Mouse (Mus musculus): ENCODE results near the gene Camk1g. TPM values are rescaled to one million over a fixed set of nuclear protein-coding genes. Genes with fewer than 3 reads are reported as not detected.

The Camk1g gene
- polyA plus RNA-seq, 1 experiment from 2014 or later = 1.6 TPM

GRCm38 (mm10) chr1:193343853-193344252 is 26.2 kb downstream of the Camk1g start:
- DNase-seq (ENCODE audit: low spot score) (no peak), ATAC-seq (ENCODE audit: low FRiP score, low TSS enrichment) (no peak)
- Histone ChIP-seq H3K9me3 (ENCODE audit: control insufficient read depth, low read length) (no peaks in the 10 kb centered on the region), H3K4me3 (ENCODE audit: low read depth, low read length) (no peak overlapping the region), H3K9ac (ENCODE audit: low read length) (no peak overlapping the region), H3K36me3 (ENCODE audit: control insufficient read depth, insufficient read depth, low read length) (no peaks in the 10 kb centered on the region; the same call in 1 of the 2 replicates), H3K4me2 (replicated peaks; ENCODE audit: low read depth) (no peak overlapping the region), H3K27me3 (ENCODE audit: control insufficient read depth, insufficient read depth, low read length) (no peaks in the 10 kb centered on the region), H3K27ac (replicated peaks) (no peak overlapping the region), H3K4me1 (replicated peaks; ENCODE audit: control insufficient read depth, insufficient read depth) (no peaks in the 10 kb centered on the region)
- 73% methylated on average over 4 of the region's 4 CpGs for WGBS
- no peak for TF ChIP-seq EP300 (optimal IDR thresholded peaks at IDR 0.05)
- no peak for TF ChIP-seq CTCF (IDR thresholded peaks at IDR 0.05; ENCODE audit: low read depth)

GRCm38 (mm10) chr1:193342198-193342946 is 27.7 kb downstream of the Camk1g start:
- Histone ChIP-seq H3K9me3 (ENCODE audit: control insufficient read depth, low read length) (no peaks in the 10 kb centered on the region), H3K27me3 (ENCODE audit: control insufficient read depth, insufficient read depth, low read length) (no peaks in the 10 kb centered on the region), H3K4me1 (replicated peaks; ENCODE audit: control insufficient read depth, insufficient read depth) (no peaks in the 10 kb centered on the region), H3K36me3 (ENCODE audit: control insufficient read depth, insufficient read depth, low read length) (no peaks in the 10 kb centered on the region), H3K4me3 (ENCODE audit: low read depth, low read length) (no peak overlapping the region), H3K9ac (ENCODE audit: low read length) (no peak overlapping the region), H3K4me2 (replicated peaks; ENCODE audit: low read depth) (no peak overlapping the region), H3K27ac (replicated peaks) (no peak overlapping the region)
- no peak for DNase-seq (ENCODE audit: low spot score)
- ATAC-seq (ENCODE audit: low FRiP score, low TSS enrichment) = no peak
- TF ChIP-seq CTCF (IDR thresholded peaks at IDR 0.05; ENCODE audit: low read depth) = no peak
- TF ChIP-seq EP300 (optimal IDR thresholded peaks at IDR 0.05) = no peak
- WGBS = 84% methylated on average over 5 of the region's 5 CpGs

GRCm38 (mm10) chr1:193338363-193338995 is 31.6 kb downstream of the Camk1g start:
- H3K9ac ChIP-seq (ENCODE audit: low read length) = no peak overlapping the region
- WGBS = 79% methylated on average over 9 of the region's 9 CpGs
- no peaks in the 10 kb centered on the region for H3K9me3 ChIP-seq (ENCODE audit: control insufficient read depth, low read length)
- no peaks in the 10 kb centered on the region for H3K27me3 ChIP-seq (ENCODE audit: control insufficient read depth, insufficient read depth, low read length)
- H3K4me3 ChIP-seq (ENCODE audit: low read depth, low read length) = no peak overlapping the region
- TF ChIP-seq EP300 (optimal IDR thresholded peaks at IDR 0.05) (no peak), CTCF (IDR thresholded peaks at IDR 0.05; ENCODE audit: low read depth) (no peak)
- no peak overlapping the region for H3K4me2 ChIP-seq (replicated peaks; ENCODE audit: low read depth)
- H3K36me3 ChIP-seq (ENCODE audit: control insufficient read depth, insufficient read depth, low read length) = no peaks in the 10 kb centered on the region
- no peaks in the 10 kb centered on the region for H3K4me1 ChIP-seq (replicated peaks; ENCODE audit: control insufficient read depth, insufficient read depth)
- ATAC-seq (ENCODE audit: low FRiP score, low TSS enrichment) (no peak), DNase-seq (ENCODE audit: low spot score) (no peak)
- no peak overlapping the region for H3K27ac ChIP-seq (replicated peaks)

GRCm38 (mm10) chr1:193337787-193338310 is 32.2 kb downstream of the Camk1g start:
- Histone ChIP-seq H3K27me3 (ENCODE audit: control insufficient read depth, insufficient read depth, low read length) (no peaks in the 10 kb centered on the region), H3K4me3 (ENCODE audit: low read depth, low read length) (no peak overlapping the region), H3K36me3 (ENCODE audit: control insufficient read depth, insufficient read depth, low read length) (no peaks in the 10 kb centered on the region), H3K4me2 (replicated peaks; ENCODE audit: low read depth) (no peak overlapping the region), H3K9me3 (ENCODE audit: control insufficient read depth, low read length) (no peaks in the 10 kb centered on the region), H3K27ac (replicated peaks) (no peak overlapping the region), H3K4me1 (replicated peaks; ENCODE audit: control insufficient read depth, insufficient read depth) (no peaks in the 10 kb centered on the region), H3K9ac (ENCODE audit: low read length) (no peak overlapping the region)
- ATAC-seq (ENCODE audit: low FRiP score, low TSS enrichment) (no peak), DNase-seq (ENCODE audit: low spot score) (no peak)
- 72% methylated on average over 4 of the region's 4 CpGs for WGBS
- TF ChIP-seq EP300 (optimal IDR thresholded peaks at IDR 0.05) (no peak), CTCF (IDR thresholded peaks at IDR 0.05; ENCODE audit: low read depth) (no peak)

GRCm38 (mm10) chr1:193337018-193337321 is 33.1 kb downstream of the Camk1g start:
- ATAC-seq (ENCODE audit: low FRiP score, low TSS enrichment) (no peak), DNase-seq (ENCODE audit: low spot score) (no peak)
- Histone ChIP-seq H3K9ac (ENCODE audit: low read length) (no peak overlapping the region), H3K36me3 (ENCODE audit: control insufficient read depth, insufficient read depth, low read length) (no peaks in the 10 kb centered on the region), H3K9me3 (ENCODE audit: control insufficient read depth, low read length) (no peaks in the 10 kb centered on the region), H3K27me3 (ENCODE audit: control insufficient read depth, insufficient read depth, low read length) (no peaks in the 10 kb centered on the region), H3K4me3 (ENCODE audit: low read depth, low read length) (no peak overlapping the region), H3K27ac (replicated peaks) (no peak overlapping the region), H3K4me1 (replicated peaks; ENCODE audit: control insufficient read depth, insufficient read depth) (no peaks in the 10 kb centered on the region), H3K4me2 (replicated peaks; ENCODE audit: low read depth) (no peak overlapping the region)
- whole genome bisulfite sequencing = 77% methylated on average over 9 of the region's 9 CpGs
- TF ChIP-seq CTCF (IDR thresholded peaks at IDR 0.05; ENCODE audit: low read depth) (no peak), EP300 (optimal IDR thresholded peaks at IDR 0.05) (no peak)

Data from stomach, postnatal 0 days (tissue).